Mouse (Mus musculus) hindbrain, postnatal 0 days (tissue): Measurements from ENCODE around the gene Gm7247. TPM values are rescaled to one million over a fixed set of nuclear protein-coding genes. Genes with fewer than 3 reads are reported as not detected.
"Not testable (repeated sequence)": the region's sequence is repeated elsewhere in the genome, so short reads cannot be mapped to it uniquely, and the experiment has no call there.

Experiments used
- ATAC-seq: fragments of 200-750 bp; cut with Nextera tagmentation; 2 replicates; pipeline ENCODE4 v1.8.0; 2017; ENCODE audit warnings: mild to moderate bottlenecking, moderate TSS enrichment, moderate library complexity
- DNase-seq: peaks from one replicate; pipeline ENCODE4 v3.0.0-alpha.2; 2015; ENCODE audit warnings: low spot score
- H3K27ac ChIP-seq: fragments of 300-500 bp; sonication (generic); 2 replicates; pipeline ENCODE4 v1.5.1; 2014; ENCODE audit warnings: mild to moderate bottlenecking
- H3K27me3 ChIP-seq: fragments of 300-500 bp; sonication (generic); 2 replicates; pipeline ENCODE4 v1.6.1; 2014; ENCODE audit warnings: low read length, mixed read lengths; ENCODE audit not compliant: insufficient read depth
- H3K36me3 ChIP-seq: fragments of 300-500 bp; sonication (generic); 2 replicates; pipeline ENCODE4 v1.6.1; 2014; ENCODE audit warnings: low read length, mixed read lengths; ENCODE audit not compliant: insufficient read depth
- H3K4me1 ChIP-seq: fragments of 300-500 bp; sonication (generic); 2 replicates; pipeline ENCODE4 v1.6.1; 2014; ENCODE audit warnings: antibody characterized with exemption, low read length, mixed read lengths; ENCODE audit not compliant: insufficient read depth
- H3K4me2 ChIP-seq: fragments of 300-500 bp; sonication (generic); 2 replicates; pipeline ENCODE4 v1.6.1; 2014; ENCODE audit warnings: low read depth, mild to moderate bottlenecking, low read length, moderate library complexity, mixed read lengths
- H3K4me3 ChIP-seq: fragments of 300-500 bp; sonication (generic); 2 replicates; pipeline ENCODE4 v1.5.1; 2014; ENCODE audit warnings: low read length
- H3K9ac ChIP-seq: fragments of 300-500 bp; sonication (generic); replicated peaks from 2 replicates; pipeline ENCODE4 v1.6.1; 2014; ENCODE audit warnings: mild to moderate bottlenecking, low read length, moderate library complexity, mixed read lengths
- H3K9me3 ChIP-seq: fragments of 300-500 bp; sonication (generic); 2 replicates; pipeline ENCODE4 v1.6.1; 2016; ENCODE audit warnings: low read length, mixed read lengths
- CTCF ChIP-seq: IDR thresholded peaks from 2 replicates; pipeline ENCODE4 v1.5.1; 2016; ENCODE audit warnings: antibody characterized with exemption, control low read depth, low read depth
- WGBS: fragments of 180-500 bp; shearing (Covaris S2); extraction: QIAGEN DNeasy Blood & Tissue Kit; methylation state at CpG from one replicate; pipeline ENCODE4 v1.1.7; 2014; 5-methylcytosine and 5-hydroxymethylcytosine counted together
- polyA plus RNA-seq: library from polyadenylated mRNA; unstranded; fragments of >200 nt; fragmentation: Nextera tagmentation; extraction: Ambion mirVana; gene quantifications from 2 replicates; pipeline ENCODE4 v1.2.1, GENCODE M21; 2015
- total RNA-seq: library from RNA; depleted of rRNA; stranded (reverse); fragments of >200 nt; gene quantifications from 2 replicates; pipeline ENCODE4 v1.2.3, GENCODE M21; 2014

The Gm7247 gene
- total and polyA plus RNA-seq, 2 experiments from 2014 or later = not detected

DNA sequence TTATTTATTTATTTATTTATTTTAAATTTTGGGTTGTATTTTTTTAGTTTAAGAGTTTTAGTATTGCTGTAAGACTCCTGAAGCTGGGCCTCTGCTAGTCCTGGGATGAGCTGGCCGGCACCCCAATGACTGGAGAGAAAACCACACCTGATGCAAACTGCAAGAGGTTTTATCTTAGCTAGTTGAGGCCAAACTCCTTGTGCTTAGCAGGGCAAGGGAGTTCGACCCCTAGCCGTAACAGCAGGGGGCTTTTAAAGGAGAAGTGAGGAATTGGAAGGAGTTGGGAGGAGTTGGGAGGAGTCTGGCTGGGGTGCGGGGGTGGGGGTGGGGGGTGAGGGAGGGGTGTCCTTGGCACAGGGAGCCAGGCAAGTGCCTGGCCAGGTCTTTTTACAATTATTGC lies 77.4 kb downstream of the Gm7247 start:
- no peak for TF ChIP-seq CTCF
- ATAC-seq = no peak
- Histone ChIP-seq H3K36me3 (no peaks in the 10 kb centered on the region), H3K4me3 (no peak overlapping the region), H3K27me3 (no peaks in the 10 kb centered on the region), H3K27ac (no peak overlapping the region), H3K9ac (no peak overlapping the region), H3K4me2 (no peak overlapping the region), H3K9me3 (peaks cover 7% of the 10 kb centered on the region; the same call in 1 of the 2 replicates), H3K4me1 (no peaks in the 10 kb centered on the region)
- 79% methylated on average over 4 of the region's 4 CpGs for WGBS
- no peak for DNase-seq

DNA sequence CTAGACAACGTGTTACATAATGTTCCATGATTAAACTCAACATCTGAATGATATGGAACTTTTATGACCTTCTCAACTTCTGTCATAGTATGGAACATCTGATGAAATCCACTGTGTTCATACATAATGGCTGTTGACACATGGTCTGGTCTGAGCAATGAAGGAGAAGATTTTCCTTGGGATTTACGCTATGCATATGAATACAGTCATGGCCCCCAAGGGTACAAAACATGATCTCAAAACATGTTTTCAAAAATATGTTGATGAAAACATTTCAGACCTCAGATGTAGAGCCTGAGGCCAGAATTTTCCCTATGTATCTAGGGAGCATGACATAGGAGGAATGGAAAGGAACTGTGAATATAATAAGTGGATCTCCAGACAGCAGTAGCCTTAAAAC lies 90.0 kb downstream of the Gm7247 start, which contains the start of gene Vmn2r89:
Gene Vmn2r89 (plus strand): TSS at position 301 of the 400 bp plus-strand sequence.
- H3K4me2 ChIP-seq, H3K36me3 ChIP-seq, H3K9me3 ChIP-seq: not testable (repeated sequence)

DNA sequence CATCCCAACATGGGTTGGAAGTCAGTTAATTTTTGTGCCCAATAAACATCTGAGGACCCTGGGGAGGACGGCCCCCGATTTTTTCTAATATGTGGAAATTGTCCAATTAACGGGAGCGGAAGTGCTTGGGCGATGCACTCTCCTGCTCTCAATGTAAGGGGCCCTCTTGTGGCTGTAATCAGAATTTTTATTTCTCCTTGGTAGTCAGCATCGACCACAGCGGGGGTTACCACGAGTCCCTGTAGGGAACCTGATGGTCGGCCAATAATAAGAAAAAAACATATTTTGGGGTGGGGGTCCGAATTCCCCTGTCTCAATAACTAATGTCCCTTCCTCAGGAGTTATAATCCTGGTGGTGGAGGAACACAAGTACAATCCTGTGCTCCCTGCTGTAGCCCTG lies 118.7 kb downstream of the Gm7247 start:
- not testable (repeated sequence) for H3K4me2 ChIP-seq, H3K4me1 ChIP-seq, ATAC-seq, H3K9me3 ChIP-seq, H3K27me3 ChIP-seq, H3K4me3 ChIP-seq, H3K9ac ChIP-seq, H3K27ac ChIP-seq, DNase-seq, H3K36me3 ChIP-seq
- 83% methylated on average over 10 of the region's 10 CpGs for WGBS

More for the DNA sequence above, 90.0 kb downstream of the Gm7247 start, which contains the start of gene Vmn2r89:
- not testable (repeated sequence) for DNase-seq, H3K27ac ChIP-seq, ATAC-seq, H3K9ac ChIP-seq, H3K4me1 ChIP-seq, H3K4me3 ChIP-seq, H3K27me3 ChIP-seq
- WGBS = 88% methylated on average over 2 of the region's 2 CpGs

DNA sequence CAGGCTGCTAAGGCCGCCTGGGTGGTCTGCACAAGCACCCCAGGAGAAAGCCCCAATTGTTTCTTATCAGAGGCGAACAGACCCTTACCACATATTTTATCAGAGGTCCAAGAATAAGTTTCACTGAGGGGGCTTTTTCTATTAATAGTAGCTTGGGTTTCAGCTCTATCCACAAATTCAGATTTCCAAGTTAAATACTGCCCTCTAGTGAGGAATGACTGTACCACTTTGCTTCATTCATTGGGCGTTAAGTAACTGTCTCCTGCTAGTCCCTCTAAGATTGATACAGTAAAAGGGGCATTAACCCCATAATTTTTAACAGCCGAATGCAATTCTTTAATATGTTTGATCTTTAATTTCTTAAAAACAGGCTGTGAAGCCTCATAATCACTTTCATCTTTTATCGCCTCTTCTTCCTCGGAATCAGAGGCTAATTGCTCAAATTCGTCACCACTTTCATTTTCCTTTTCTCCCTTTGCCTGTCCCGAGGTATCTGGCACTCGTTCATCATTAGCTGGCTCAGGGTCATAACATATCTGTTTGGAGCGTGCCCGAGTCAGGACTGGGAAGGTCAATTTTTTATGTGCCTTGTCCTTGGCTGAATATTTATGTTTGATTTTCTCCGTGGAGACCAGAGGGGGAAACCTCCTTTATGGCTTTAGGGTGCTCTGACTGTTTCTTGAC lies 119.9 kb downstream of the Gm7247 start:
- not testable (repeated sequence) for H3K4me2 ChIP-seq, H3K9me3 ChIP-seq, H3K27ac ChIP-seq, DNase-seq, H3K27me3 ChIP-seq, ATAC-seq, H3K9ac ChIP-seq, H3K36me3 ChIP-seq, H3K4me1 ChIP-seq, H3K4me3 ChIP-seq
- WGBS = 90% methylated on average over 12 of the region's 12 CpGs

DNA sequence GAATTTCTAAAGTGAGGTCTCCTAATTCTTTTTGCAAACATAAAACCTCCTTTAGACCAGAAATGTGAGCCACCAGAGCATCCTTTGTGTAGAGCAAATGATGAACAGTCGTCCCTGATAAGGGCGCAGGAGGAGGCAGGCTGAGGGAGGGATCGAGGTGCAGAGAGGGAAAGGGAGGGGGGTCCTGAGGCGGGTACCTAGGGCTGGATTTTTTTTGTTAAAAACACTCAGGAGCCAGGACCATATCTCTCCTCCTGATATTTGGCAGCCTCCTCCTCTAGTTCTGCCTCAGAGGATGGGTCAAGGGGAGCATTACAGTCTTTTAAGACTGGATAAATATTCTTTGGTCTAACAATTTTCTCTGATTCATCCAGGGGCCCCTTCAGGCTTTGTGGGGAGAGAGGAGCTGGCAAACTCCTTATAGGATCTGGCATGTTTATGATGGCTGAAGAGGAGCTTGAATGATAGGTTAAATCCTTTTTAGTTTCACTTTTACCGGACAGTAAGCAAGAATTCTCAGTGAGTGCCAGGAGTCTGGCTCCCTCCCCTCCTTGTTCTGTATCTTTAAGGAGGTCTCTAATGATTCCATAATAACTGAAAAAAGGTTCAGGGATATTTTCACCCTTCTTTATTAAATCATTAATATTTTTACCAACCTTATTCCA lies 120.6 kb downstream of the Gm7247 start:
- Histone ChIP-seq H3K36me3 (no peaks in the 10 kb centered on the region), H3K4me3 (no peak overlapping the region), H3K9ac (no peak overlapping the region), H3K9me3 (no peaks in the 10 kb centered on the region), H3K4me1 (no peaks in the 10 kb centered on the region), H3K27me3 (no peaks in the 10 kb centered on the region), H3K4me2 (no peak overlapping the region), H3K27ac (no peak overlapping the region)
- DNase-seq (no peak), ATAC-seq (no peak)
- TF ChIP-seq CTCF = no peak
- WGBS = 88% methylated on average over 5 of the region's 5 CpGs

DNA sequence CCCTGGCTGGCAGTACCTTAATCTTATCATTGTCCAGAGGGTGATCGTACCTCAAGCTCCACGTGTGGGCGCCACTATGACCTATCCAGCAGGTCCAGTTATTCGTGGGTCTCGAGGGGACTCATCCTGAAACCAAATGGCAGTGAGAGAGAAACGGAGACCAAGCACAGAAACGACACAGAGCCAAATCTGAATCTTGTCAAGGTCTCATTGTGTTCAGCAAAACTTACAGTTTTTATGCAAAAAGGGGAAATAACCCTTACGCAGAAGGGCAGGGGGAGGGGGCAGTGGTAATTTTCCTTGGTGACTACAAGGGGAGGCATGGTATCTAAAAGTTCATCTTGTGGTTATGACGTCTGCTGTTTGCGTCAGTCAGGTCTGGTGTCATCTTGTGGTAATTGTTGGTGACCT lies 121.4 kb downstream of the Gm7247 start:
- H3K9ac ChIP-seq, H3K36me3 ChIP-seq, DNase-seq, H3K9me3 ChIP-seq, H3K27me3 ChIP-seq, H3K4me1 ChIP-seq, H3K4me3 ChIP-seq, H3K4me2 ChIP-seq, H3K27ac ChIP-seq, ATAC-seq: not testable (repeated sequence)
- 84% methylated on average over 10 of the region's 10 CpGs for WGBS

DNA sequence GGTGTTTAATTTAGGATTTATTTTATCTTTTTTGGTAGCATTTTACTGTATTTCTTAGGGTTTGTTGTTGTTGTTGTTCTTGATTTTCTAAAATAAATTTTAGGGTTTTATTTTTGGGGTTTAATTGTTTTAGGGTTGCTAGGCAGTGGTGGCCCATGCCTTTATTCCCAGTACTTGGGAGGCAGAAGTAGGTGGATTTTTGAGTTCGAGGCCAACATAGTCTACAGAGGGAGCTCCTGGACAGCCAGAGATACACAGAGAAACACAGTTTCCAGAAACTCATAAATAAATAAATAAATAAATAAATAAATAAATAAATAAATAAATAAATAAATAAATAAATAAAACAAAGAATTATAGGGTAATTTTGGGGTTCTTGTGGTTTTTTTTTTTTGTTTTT lies 122.1 kb downstream of the Gm7247 start:
- Histone ChIP-seq H3K9me3 (no peaks in the 10 kb centered on the region), H3K27ac (no peak overlapping the region), H3K4me1 (no peaks in the 10 kb centered on the region), H3K4me2 (no peak overlapping the region), H3K9ac (no peak overlapping the region), H3K27me3 (no peaks in the 10 kb centered on the region), H3K36me3 (no peaks in the 10 kb centered on the region), H3K4me3 (no peak overlapping the region)
- ATAC-seq (no peak), DNase-seq (no peak)
- TF ChIP-seq CTCF = no peak
- WGBS = 94% methylated on average over 1 of the region's 1 CpGs
